Mouse (Mus musculus): ENCODE results near the gene Cdyl.

DNA sequence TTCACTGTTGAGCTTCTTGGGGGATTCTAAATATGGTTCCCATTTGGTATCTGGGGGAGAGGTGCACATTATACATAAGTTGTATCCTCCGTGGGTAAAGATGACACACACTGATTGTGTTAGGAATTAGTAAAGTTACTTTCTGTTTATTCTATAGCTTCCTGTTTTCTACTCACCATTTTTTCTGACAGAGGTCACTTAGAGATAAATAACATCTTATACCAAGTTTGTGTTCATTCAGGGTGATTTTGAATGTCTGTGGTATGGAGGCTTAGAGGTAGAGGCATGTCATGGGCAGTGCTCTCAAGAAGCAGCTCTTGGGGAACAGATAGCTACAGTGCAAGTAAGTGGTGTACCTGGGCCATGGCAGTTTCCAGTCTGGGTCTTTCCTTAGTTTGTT, 83.6 kb downstream of the Cdyl start:
- TF ChIP-seq TAL1 (IDR thresholded peaks at IDR 0.05; ENCODE audit: low read length): no peak
- no peak for TF ChIP-seq GATA1 (IDR thresholded peaks at IDR 0.05; ENCODE audit: low read length)

Measured in erythroblast, embryonic 14.5 days (primary cell).